Mouse (Mus musculus): Measurements from ENCODE around the gene Hax1.

The Hax1 gene

DNA sequence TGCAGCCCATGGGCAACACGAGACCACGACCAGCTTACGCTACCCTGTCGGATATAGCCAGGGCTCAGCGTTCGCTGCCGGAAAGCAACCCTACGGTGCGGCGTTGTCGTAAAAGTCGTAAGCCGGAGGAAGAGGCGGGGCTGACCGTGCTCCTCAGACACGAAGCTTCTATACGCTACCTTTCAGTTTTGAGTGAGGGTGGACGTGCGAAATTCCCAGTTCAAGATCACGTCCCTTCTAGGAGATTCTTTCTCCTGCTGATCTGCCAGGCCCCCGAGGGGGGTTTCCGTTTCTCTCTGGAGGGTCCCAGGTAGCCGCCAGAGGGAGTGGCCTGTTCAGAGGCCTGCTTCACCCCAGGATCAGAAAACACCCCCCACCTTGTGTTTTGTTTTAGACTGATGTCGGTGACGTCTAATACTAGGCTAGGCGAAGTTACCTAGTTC, at the start of gene Hax1:
Gene Hax1, minus strand, starts transcription at position 169 of the 443 bp plus-strand sequence.
- DNase-seq: peak; percentile 91

DNA sequence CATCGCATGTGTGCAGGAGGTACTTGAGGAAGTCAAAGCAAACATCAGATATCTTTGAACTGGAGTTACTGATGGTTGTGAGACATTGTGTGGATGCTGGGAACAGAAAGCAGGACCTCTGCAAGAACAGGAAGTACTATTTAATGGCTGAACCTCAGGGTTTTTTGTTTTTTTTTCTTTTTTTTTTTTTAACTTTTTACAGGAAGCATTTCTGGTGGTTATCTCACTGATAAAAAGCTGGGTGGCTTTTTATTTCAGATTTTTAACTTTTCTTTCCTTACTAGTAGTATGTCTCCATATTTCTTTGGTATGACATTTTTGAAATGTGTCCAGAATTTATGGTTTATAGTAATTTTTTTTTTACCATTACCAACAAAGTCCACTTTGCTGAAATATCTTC, 37.7 kb upstream of the Hax1 start:
- DNase-seq: no peak

DNA sequence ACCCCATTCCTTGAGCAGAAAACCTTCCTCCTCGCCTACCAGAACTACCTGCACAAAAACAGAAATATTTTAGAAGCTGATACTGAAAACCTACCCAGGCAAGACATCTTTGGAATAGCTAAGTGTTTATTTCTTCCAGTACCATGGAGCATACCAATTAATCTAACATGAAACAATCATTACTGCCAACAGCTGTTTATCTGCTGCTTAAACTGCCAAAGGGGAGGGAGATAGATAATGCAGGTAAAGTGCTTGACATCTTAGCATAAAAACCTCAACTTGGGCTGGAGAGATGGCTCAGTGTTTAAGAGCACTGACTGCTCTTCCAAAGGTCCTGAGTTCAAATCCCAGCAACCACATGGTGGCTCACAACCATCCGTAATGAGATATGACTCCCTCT, 36.1 kb upstream of the Hax1 start:
- DNase-seq: no peak

DNA sequence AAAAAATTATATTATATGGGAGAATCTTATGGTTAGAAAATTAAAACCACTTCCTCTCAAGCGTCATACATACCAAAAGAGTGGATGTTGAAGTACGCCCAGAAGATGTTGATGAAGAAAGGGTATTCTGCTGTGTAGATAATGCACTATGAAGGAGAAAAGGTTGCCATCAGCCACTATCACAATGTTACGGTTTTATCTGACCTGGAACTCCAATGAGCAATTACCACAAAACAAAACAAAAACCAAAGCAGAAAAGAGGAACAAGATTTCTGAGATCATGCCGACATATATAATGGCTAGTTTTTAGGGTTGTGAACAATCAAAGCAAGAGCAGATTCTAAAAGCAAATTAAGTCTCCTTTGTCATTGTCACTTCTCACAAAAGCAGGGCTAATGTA, 18.0 kb upstream of the Hax1 start:
- DNase-seq: no peak

- no peak for DNase-seq
Measured at GRCm38 (mm10) chr3:90010291-90010690, 11.7 kb upstream of the Hax1 start.

DNA sequence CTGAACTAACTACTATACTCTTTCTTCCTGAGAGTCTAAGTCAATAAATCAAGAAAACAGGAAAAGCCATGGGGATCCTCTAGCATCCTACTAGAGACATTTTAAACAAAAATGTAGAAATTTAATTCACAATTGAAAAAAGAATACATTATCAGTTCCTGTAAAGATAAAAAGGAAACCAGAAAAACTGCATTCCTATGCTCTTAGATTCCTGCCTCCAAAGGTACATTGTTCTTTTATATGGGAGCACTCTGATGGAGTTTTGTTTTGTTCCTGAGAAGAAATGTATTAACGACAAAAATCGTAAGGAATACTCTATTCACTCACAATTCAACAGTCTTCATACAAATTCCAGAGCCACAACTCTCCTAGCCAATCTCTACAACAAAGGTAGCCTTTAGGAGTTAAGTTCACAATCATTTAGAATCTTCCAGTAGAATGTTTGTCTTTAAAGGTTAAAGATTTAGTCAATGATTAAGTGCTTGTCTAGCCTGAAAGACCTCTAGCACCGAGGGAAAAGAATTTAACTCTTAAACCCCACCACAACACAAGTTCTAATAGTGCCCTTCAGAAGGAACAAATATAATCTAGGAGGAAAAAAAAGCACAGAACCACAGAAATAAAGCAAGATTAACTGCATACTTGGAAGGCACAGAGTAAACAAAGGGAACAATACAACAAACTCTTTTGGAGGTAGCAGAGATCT, 5.7 kb upstream of the Hax1 start:
- no peak for DNase-seq

- DNase-seq: no peak
Measured at GRCm38 (mm10) chr3:89999830-90000229, 1.2 kb upstream of the Hax1 start.

GRCm38 (mm10) chr3:89999090-89999489, 510 bp upstream of the Hax1 start:
- DNase-seq: no peak

GRCm38 (mm10) chr3:89997791-89998495, 637 bp downstream of the Hax1 start:
- peak; percentile 17 for DNase-seq

- DNase-seq: no peak
Measured at GRCm38 (mm10) chr3:89994807-89995515, 3.6 kb downstream of the Hax1 start.

GRCm38 (mm10) chr3:89987822-89988221, 10.8 kb downstream of the Hax1 start:
- DNase-seq: no peak

- DNase-seq: no peak
Measured at GRCm38 (mm10) chr3:89987211-89987610, 11.4 kb downstream of the Hax1 start.

GRCm38 (mm10) chr3:89982426-89982825, 16.2 kb downstream of the Hax1 start:
- DNase-seq: no peak

GRCm38 (mm10) chr3:89976859-89977258, 21.7 kb downstream of the Hax1 start:
- DNase-seq: no peak

- no peak for DNase-seq
Measured at GRCm38 (mm10) chr3:89968509-89968908, 30.1 kb downstream of the Hax1 start.

GRCm38 (mm10) chr3:89966946-89967345, 31.6 kb downstream of the Hax1 start:
- no peak for DNase-seq

DNA sequence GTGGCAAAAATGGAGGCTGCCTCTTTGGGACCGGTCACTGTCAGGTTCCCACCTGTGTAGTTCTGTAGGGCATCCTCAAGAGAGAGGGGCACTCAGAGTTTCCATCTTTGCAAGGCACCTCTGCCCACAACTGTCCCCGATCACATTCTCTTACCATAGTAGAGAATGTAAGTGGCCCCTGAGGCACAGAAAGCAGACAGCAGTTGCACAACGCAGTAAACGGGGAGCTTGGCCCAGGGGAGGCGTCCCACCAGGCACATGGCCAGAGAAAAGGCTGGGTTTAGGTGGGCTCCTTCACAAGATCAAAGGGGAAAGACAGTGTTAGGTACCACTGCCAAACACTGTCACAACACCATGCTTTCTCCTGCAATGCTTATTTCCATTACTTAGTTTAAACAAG, 32.6 kb downstream of the Hax1 start:
- DNase-seq: no peak

DNA sequence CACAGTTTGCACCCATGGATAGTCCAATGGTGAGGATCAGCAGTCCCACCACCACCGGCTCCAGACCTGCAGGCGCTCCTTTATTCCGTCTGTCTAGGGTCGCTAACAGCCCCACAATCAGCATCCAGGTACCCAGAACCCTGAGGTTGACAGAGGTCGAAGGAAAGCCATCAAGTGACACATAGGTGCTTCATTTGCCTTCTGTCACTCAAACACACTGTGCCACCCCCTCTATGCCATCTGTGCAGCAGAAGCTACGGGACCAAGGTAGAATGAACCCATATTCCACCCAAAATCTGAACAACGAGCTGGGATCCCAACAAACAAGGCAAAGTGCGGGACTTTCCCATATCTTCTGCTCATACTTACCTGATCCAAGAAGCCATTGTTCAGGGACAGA, 33.0 kb downstream of the Hax1 start:
- no peak for DNase-seq

DNA sequence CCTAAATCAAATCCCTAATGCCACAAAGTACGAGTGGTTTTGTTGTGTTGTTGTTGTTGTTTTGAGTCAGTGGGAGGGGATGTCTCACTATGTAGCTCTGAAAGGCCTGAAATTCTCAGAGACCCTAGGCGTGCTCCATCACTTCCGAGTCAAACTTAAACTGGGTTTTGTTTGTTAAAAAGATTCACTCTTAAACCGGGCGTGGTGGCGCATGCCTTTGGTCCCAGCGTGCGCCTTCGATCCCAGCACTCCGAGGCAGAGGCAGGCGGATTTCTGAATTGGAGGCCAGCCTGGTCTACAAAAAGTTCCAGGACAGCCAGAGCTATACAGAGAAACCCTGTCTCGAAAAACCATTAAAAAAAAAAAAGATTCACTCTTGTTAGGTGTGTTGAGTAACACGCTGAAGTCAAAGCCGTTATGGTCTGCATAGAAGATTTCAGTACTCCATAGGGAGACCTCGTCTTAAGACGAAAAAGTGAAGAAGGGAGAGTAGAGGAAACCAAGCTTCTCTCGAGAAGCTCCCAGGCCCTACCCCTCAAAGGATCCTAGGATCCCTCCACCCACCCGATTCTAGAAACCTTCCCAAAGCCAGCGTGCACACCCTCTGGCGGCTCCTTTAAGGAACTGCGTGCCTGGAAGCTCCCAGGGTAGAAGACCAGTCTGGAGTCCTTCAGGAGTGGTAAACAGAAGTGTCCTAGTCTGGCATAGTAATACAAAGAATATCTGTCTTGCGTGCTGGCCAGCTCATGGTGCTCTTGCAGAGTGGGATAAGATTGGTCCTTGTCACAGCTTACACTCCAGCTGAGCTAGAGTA, 34.4 kb downstream of the Hax1 start:
- peak; percentile 60 for DNase-seq

- peak; percentile 62 for DNase-seq
Measured at GRCm38 (mm10) chr3:89963221-89963763, 35.3 kb downstream of the Hax1 start, which contains the start of gene Atp8b2. Gene Atp8b2 (minus strand): TSS chr3:89963508.

DNA sequence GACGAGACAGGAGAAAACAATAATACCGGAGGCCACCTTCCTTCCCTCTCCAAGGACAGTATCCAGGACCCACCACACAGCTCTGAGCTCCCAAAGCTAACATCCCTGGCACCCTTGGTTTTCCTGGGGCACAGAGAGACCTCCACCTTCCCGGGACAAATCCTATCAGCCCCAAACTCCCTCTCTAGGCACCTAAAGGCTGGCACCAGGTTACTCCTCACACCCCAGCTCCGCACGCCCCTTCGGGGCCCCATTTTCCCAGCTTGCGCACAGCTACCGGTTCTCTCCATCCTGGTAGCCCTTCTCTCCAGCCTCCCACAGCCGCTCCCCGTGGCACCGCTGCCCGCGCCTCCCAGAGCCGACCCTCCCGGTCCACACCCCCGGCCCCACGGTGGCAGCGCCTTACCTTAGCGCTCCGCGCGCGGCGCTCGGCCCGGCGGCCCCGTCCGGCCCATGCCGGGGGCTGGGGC, 35.8 kb downstream of the Hax1 start:
- peak; percentile 41 for DNase-seq

GRCm38 (mm10) chr3:89962059-89962750, 36.4 kb downstream of the Hax1 start:
- DNase-seq: peak; percentile 46
